11 mouse cellular contexts compared by ENCODE assay signal in genomic region chr8:125084523-125084922, GRCm38 (mm10). TPM values are rescaled to one million over a fixed set of nuclear protein-coding genes. Genes with fewer than 3 reads are reported as not detected.
A peak's percentile ranks its signal among the peaks of the same experiment; 100 is the strongest.
DNase-seq lines count a peak whose midpoint lies in the region; ATAC-seq and TF ChIP-seq lines count a peak whose summit lies in the region.
"Had no signal": no experiment of that assay in that cellular context is flagged by ENCODE, and none has a peak within 500 bp of the region (broad histone marks: within the 10 kb centered on the region; RNA-seq: fewer than 3 reads in every experiment).

No protein-coding gene starts in this region.

- no peak for TF ChIP-seq CTCF in kidney, postnatal 0 days (IDR thresholded peaks at IDR 0.05; ENCODE audit: low read depth)

- DNase-seq in heart, postnatal 4 days = no peak
- no peak for DNase-seq in kidney, postnatal 0 days (ENCODE audit: low spot score)
- DNase-seq in kidney, adult 8-10 months = no peak
- DNase-seq in layer of hippocampus, adult 11-12 months (ENCODE audit: low spot score) = peak; percentile 78
- DNase-seq in frontal cortex, postnatal 14 days (ENCODE audit: low spot score in 2 of 2) = no peak
- DNase-seq: adrenal gland, postnatal 14 days; cerebellum, adult 11 months had no signal

- ATAC-seq in heart, embryonic 11.5 days (replicated peaks; ENCODE audit: insufficient number of reproducible peaks, low FRiP score, low TSS enrichment) = no peak
- ATAC-seq in kidney, postnatal 0 days (replicated peaks; ENCODE audit: low FRiP score, low read depth) = no peak
- no peak for ATAC-seq in limb, embryonic 13.5 days (ENCODE audit: low FRiP score, low read depth)

- no peak overlapping the region for H3K9ac ChIP-seq in heart, embryonic 11.5 days (ENCODE audit: low read depth, low read length)
- no peak overlapping the region for H3K9ac ChIP-seq in kidney, postnatal 0 days (ENCODE audit: low read depth, low read length)
- no peak overlapping the region for H3K9ac ChIP-seq in limb, embryonic 13.5 days
- H3K9ac ChIP-seq: hindbrain, embryonic 13.5 days; liver, embryonic 15.5 days had no signal

- H3K4me1 ChIP-seq in heart, embryonic 11.5 days (ENCODE audit: control insufficient read depth, insufficient read depth, low read length) = 0 out of 2 replicates have a peak, but pooled peaks cover 11% of the 10 kb centered on the region
- H3K4me1 ChIP-seq in kidney, postnatal 0 days (replicated peaks; ENCODE audit: insufficient read depth, low read length) = 0 out of 2 replicates have a peak, but pooled peaks cover 3% of the 10 kb centered on the region
- H3K4me1 ChIP-seq in limb, embryonic 13.5 days = peaks cover 27% of the 10 kb centered on the region

- H3K4me2 ChIP-seq in heart, embryonic 11.5 days = no peak overlapping the region
- H3K4me2 ChIP-seq in kidney, postnatal 0 days (ENCODE audit: low read length) = no peak overlapping the region
- H3K4me2 ChIP-seq in limb, embryonic 13.5 days (replicated peaks) = no peak overlapping the region
- H3K4me2 ChIP-seq: hindbrain, embryonic 13.5 days; liver, embryonic 15.5 days had no signal

- H3K36me3 ChIP-seq in heart, embryonic 11.5 days (ENCODE audit: control insufficient read depth, insufficient read depth, low read length) = no peaks in the 10 kb centered on the region
- H3K36me3 ChIP-seq in kidney, postnatal 0 days (ENCODE audit: insufficient read depth, low read length) = no peaks in the 10 kb centered on the region
- no peaks in the 10 kb centered on the region for H3K36me3 ChIP-seq in limb, embryonic 13.5 days
- H3K36me3 ChIP-seq: hindbrain, embryonic 13.5 days; liver, embryonic 15.5 days had no signal

- H3K27ac ChIP-seq in heart, embryonic 11.5 days (ENCODE audit: low read depth, low read length) = peak overlapping the region; percentile 68
- peak overlapping the region; percentile 83 for H3K27ac ChIP-seq in kidney, postnatal 0 days
- H3K27ac ChIP-seq in limb, embryonic 13.5 days = peak overlapping the region; percentile 79; the same call in 1 of the 2 replicates
- H3K27ac ChIP-seq: liver, embryonic 15.5 days had no signal

- 73% methylated on average over 7 of the region's 7 CpGs for WGBS in heart, embryonic 11.5 days (ENCODE audit: insufficient replicate concordance)
- 78% methylated on average over 7 of the region's 7 CpGs for WGBS in kidney, postnatal 0 days
- WGBS in limb, embryonic 13.5 days = 73% methylated on average over 7 of the region's 7 CpGs

- no peaks in the 10 kb centered on the region for H3K9me3 ChIP-seq in heart, embryonic 11.5 days (replicated peaks; ENCODE audit: control insufficient read depth, low read length)
- H3K9me3 ChIP-seq in kidney, postnatal 0 days (replicated peaks; ENCODE audit: low read length) = no peaks in the 10 kb centered on the region
- H3K9me3 ChIP-seq in limb, embryonic 13.5 days = no peaks in the 10 kb centered on the region
- H3K9me3 ChIP-seq: hindbrain, embryonic 13.5 days; liver, embryonic 15.5 days had no signal

- H3K27me3 ChIP-seq in heart, embryonic 11.5 days (ENCODE audit: control insufficient read depth, insufficient read depth, low read length) = no peaks in the 10 kb centered on the region
- H3K27me3 ChIP-seq in kidney, postnatal 0 days (ENCODE audit: insufficient read depth, low read length) = no peaks in the 10 kb centered on the region
- no peaks in the 10 kb centered on the region for H3K27me3 ChIP-seq in limb, embryonic 13.5 days
- H3K27me3 ChIP-seq: hindbrain, embryonic 13.5 days; liver, embryonic 15.5 days had no signal

- no peak overlapping the region for H3K4me3 ChIP-seq in heart, embryonic 11.5 days (ENCODE audit: low read depth, low read length)
- no peak overlapping the region for H3K4me3 ChIP-seq in kidney, postnatal 0 days (replicated peaks; ENCODE audit: low read depth, low read length)
- H3K4me3 ChIP-seq in limb, embryonic 13.5 days = no peak overlapping the region
- H3K4me3 ChIP-seq: hindbrain, embryonic 13.5 days; liver, embryonic 15.5 days had no signal

RNA-seq across cellular contexts. Expression of gene Disc1, which starts 30.5 kb away (rescaled TPM):
- 1.8 and 2.1 TPM in 2 replicates for polyA plus RNA-seq in heart, embryonic 11.5 days (2014; fragmentation: Nextera tagmentation; extraction: Ambion mirVana)
- total RNA-seq in heart, postnatal 4 days (2021) = 1 to 10 TPM; 3.9 to 4.4 TPM
- polyA plus RNA-seq in kidney, postnatal 0 days (2015; fragmentation: Nextera tagmentation; extraction: Ambion mirVana) = 0.83 and 0.88 TPM in 2 replicates
- polyA plus RNA-seq in limb, embryonic 13.5 days (2015; fragmentation: Nextera tagmentation; extraction: Ambion mirVana) = 2.0 and 2.9 TPM in 2 replicates
